Mouse (Mus musculus): Measurements from ENCODE around the gene Ttc26.

- TF ChIP-seq EP300 (IDR thresholded peaks at IDR 0.05; ENCODE audit: low read depth in 1 of 2, low read length in 2 of 2) = no peak
- TF ChIP-seq POLR2A (IDR thresholded peaks at IDR 0.05; ENCODE audit: control insufficient read depth in 1 of 2, insufficient read depth in 1 of 2, low read depth in 1 of 2, low read length in 2 of 2, poor library complexity in 1 of 2) = no peak
- no peak for TF ChIP-seq POLR2AphosphoS2 (IDR thresholded peaks at IDR 0.05; ENCODE audit: low read length)
- TF ChIP-seq CTCF (IDR thresholded peaks at IDR 0.05 in 2 of 3, conservative IDR thresholded peaks at IDR 0.05 in 1 of 3; ENCODE audit: control insufficient read depth in 1 of 3, insufficient read depth in 1 of 3, low read depth in 2 of 3, low read length in 3 of 3, poor library complexity in 1 of 3, severe bottlenecking in 1 of 3) = no peak
- peak; percentile 64 for TF ChIP-seq MXI1 (IDR thresholded peaks at IDR 0.05; ENCODE audit: low read depth, low read length)
- no peak for TF ChIP-seq USF1 (IDR thresholded peaks at IDR 0.05; ENCODE audit: low read depth, low read length)
- TF ChIP-seq MAX (IDR thresholded peaks at IDR 0.05; ENCODE audit: low read length) = peak; percentile 48; the same call in 1 of the 2 replicates
- no peak for TF ChIP-seq TAL1 (IDR thresholded peaks at IDR 0.05; ENCODE audit: low read length)
- no peak for TF ChIP-seq USF2 (IDR thresholded peaks at IDR 0.05; ENCODE audit: borderline replicate concordance in 1 of 2, insufficient read depth in 1 of 2, low read depth in 1 of 2, low read length in 2 of 2)
- TF ChIP-seq ZMIZ1 (IDR thresholded peaks at IDR 0.05; ENCODE audit: low read depth, low read length) = no peak
- no peak for TF ChIP-seq HCFC1 (IDR thresholded peaks at IDR 0.05; ENCODE audit: low read depth, low read length)
- no peak; the same call in 1 of the 2 replicates for TF ChIP-seq MAZ (IDR thresholded peaks at IDR 0.05; ENCODE audit: low read depth, low read length)
- TF ChIP-seq SMC3 (IDR thresholded peaks at IDR 0.05; ENCODE audit: low read depth, low read length) = no peak
- TF ChIP-seq ETS1 (IDR thresholded peaks at IDR 0.05; ENCODE audit: low read depth, low read length) = peak; percentile 34
These were observed 25.9 kb upstream of the Ttc26 start for GRCm38 (mm10) chr6:38355354-38355823.
